Mouse (Mus musculus) right cerebral cortex, adult 18-20 months (tissue): ENCODE data around the gene Zbtb7a.
"Not testable (repeated sequence)": the region's sequence is repeated elsewhere in the genome, so short reads cannot be mapped to it uniquely, and the experiment has no call there.

ENCODE experiments used
- DNase-seq: peaks from one replicate; pipeline ENCODE4 v3.0.0; 2022; ENCODE audit warnings: mixed read lengths

Gene Zbtb7a

GRCm38 (mm10) chr10:81169411-81169900 lies 34.4 kb downstream of the Zbtb7a start:
- not testable (repeated sequence) for DNase-seq

GRCm38 (mm10) chr10:81173132-81173531 lies 38.1 kb downstream of the Zbtb7a start:
- peak; percentile 87 for DNase-seq

- peak; percentile 86 for DNase-seq
Observed at GRCm38 (mm10) chr10:81174617-81175344, 39.8 kb downstream of the Zbtb7a start.

GRCm38 (mm10) chr10:81175345-81175701 lies 40.3 kb downstream of the Zbtb7a start:
- DNase-seq, result not testable (repeated sequence)

- no peak for DNase-seq
Observed at GRCm38 (mm10) chr10:81175936-81176465, 41.0 kb downstream of the Zbtb7a start.

- peak; percentile 98 for DNase-seq
Observed at GRCm38 (mm10) chr10:81176466-81177271, 41.6 kb downstream of the Zbtb7a start, which contains the start of gene Eef2. Eef2 (plus strand) TSS chr10:81176631.

GRCm38 (mm10) chr10:81177491-81177925 lies 42.5 kb downstream of the Zbtb7a start:
- no peak for DNase-seq

GRCm38 (mm10) chr10:81177958-81178712 lies 43.1 kb downstream of the Zbtb7a start:
- DNase-seq, result no peak

- DNase-seq, result no peak
Observed at GRCm38 (mm10) chr10:81178927-81179326, 43.9 kb downstream of the Zbtb7a start.

GRCm38 (mm10) chr10:81179451-81180342 lies 44.7 kb downstream of the Zbtb7a start:
- no peak for DNase-seq

- DNase-seq, result no peak
Observed at GRCm38 (mm10) chr10:81180946-81181345, 45.9 kb downstream of the Zbtb7a start.

- not testable (repeated sequence) for DNase-seq
Observed at GRCm38 (mm10) chr10:81181860-81182259, 46.8 kb downstream of the Zbtb7a start.

- peak; percentile 99 for DNase-seq
Observed at GRCm38 (mm10) chr10:81182336-81183333, 47.6 kb downstream of the Zbtb7a start, which contains the start of gene Dapk3. Dapk3 (plus strand) TSS chr10:81183005.

- no peak for DNase-seq
Observed at GRCm38 (mm10) chr10:81183805-81184204, 48.8 kb downstream of the Zbtb7a start, which contains the start of gene 4930442H23Rik. 4930442H23Rik (minus strand) TSS chr10:81183849.

- no peak for DNase-seq
Observed at GRCm38 (mm10) chr10:81184765-81185164, 49.7 kb downstream of the Zbtb7a start.

- no peak for DNase-seq
Observed at GRCm38 (mm10) chr10:81187161-81187560, 52.1 kb downstream of the Zbtb7a start.

GRCm38 (mm10) chr10:81189821-81190220 lies 54.8 kb downstream of the Zbtb7a start:
- DNase-seq, result no peak

GRCm38 (mm10) chr10:81190236-81190911 lies 55.4 kb downstream of the Zbtb7a start:
- no peak for DNase-seq

GRCm38 (mm10) chr10:81190912-81191321 lies 55.9 kb downstream of the Zbtb7a start:
- no peak for DNase-seq
